Mouse (Mus musculus): Measurements from ENCODE around the gene Spon1.

Gene Spon1

DNA sequence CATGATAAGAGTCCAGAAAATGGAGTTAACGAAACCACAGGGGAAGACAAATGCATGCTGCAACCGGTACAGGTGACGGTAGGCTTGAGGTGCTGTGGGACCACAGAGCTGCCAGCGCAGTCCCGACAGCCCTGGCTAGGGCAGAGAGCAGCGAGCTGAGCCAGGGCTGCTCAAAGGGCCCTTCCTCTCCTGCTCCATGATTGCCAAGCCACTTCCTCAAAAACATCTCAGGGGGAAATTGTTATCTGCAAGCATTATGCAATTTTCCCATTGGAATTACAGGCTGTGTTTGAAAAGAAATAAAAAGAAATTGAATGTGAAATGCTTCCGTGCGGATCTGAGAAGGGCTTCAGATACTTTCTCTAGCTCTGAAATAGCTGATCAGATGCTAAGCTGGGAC lies 240.7 kb downstream of the Spon1 start:
- no peak for DNase-seq (ENCODE audit: low spot score)

DNA sequence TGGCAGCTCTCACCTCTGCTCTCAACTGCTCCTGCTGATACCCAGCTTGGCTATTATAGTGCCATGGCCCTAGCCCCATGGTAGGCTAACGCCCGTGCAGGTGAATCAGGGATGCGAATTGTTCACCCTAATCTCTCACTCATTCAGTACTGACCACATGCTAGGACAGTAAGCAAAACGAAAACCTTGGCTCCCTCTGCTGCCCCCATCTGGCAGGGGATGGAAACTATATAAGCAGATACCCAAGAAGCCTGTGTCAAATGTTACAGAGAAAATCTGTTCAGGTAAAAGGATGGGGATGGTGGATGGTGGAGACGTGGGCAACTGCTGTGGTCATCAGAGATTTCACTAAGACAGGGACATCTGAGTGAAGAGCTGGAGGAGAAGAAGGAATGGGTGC lies 241.8 kb downstream of the Spon1 start:
- no peak for DNase-seq (ENCODE audit: low spot score)

- no peak for DNase-seq (ENCODE audit: low spot score)
These were observed 246.1 kb downstream of the Spon1 start for GRCm38 (mm10) chr7:114011726-114012443.

GRCm38 (mm10) chr7:114016001-114016949 lies 250.5 kb downstream of the Spon1 start:
- DNase-seq (ENCODE audit: low spot score) = no peak

DNA sequence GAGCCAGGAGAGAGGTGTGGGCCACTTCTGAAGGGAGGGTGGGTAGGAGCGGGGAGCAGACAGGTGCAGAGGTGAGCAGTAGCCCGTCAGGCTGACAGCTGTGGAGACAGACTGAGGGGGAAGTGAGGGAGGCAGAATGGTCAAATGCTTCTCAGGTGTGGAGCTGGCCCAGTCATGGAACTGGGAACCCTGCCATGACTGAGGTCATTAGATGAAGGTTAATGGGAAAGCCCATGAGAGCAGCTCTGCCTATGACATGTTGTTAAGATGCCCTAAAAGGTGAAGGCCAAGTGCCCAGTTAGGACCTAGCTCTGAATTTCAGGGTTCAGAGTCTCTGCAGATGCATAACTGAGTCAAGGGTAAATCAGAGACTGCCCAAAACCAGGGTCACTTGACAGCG lies 253.1 kb downstream of the Spon1 start:
- DNase-seq (ENCODE audit: low spot score) = no peak

DNA sequence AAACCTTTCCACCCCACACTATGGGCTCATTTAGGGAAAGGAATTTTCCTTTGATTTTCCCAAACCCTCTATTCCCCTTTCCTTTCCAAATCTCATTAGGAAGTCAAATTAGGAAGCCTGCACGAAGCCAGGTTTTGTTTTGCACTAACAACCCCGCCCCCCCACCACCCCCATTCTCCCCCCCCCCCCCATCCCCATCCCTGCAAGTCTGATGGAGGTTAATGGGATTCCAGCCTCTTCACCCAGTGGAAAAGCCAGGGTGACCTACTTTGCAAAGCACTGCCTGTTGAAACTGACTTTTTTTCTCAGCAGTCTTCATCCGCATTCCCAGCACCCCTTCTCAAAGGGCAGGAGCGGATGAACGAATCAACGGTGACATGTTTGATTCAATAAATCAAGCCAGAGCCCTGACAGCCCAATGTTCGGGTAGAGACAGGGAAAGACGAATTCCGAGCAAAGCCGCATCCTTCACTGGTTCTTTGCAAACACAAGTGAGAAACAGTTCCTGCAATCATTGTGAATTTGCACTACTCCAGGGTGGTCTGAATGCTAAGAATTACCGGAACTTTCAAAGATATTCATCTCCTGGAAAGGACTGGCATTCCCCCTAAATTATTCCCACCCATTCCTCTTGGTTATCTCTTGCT lies 254.4 kb downstream of the Spon1 start:
- DNase-seq (ENCODE audit: low spot score) = no peak

- DNase-seq (ENCODE audit: low spot score) = peak; percentile 38
These were observed 254.9 kb downstream of the Spon1 start for GRCm38 (mm10) chr7:114020704-114021093.

DNA sequence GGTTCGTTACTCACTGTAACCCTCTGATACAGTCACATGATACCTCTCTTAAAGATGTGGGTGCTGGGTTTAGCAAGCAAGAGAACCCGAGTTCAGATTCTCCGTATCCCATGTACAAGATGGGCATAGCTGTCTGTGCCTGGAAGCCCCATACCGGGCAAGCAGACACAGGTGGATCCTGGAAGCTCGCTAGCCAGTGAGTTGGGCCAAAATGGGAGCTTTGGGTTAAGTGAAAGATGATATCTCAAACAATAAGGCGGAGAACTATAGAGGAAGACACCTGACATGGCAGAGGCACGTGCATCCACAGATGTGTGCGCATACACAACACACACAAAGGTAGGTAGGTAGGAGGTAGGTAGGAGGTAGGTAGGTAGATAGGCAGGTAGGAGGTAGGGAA lies 261.1 kb downstream of the Spon1 start:
- no peak for DNase-seq (ENCODE audit: low spot score)

DNA sequence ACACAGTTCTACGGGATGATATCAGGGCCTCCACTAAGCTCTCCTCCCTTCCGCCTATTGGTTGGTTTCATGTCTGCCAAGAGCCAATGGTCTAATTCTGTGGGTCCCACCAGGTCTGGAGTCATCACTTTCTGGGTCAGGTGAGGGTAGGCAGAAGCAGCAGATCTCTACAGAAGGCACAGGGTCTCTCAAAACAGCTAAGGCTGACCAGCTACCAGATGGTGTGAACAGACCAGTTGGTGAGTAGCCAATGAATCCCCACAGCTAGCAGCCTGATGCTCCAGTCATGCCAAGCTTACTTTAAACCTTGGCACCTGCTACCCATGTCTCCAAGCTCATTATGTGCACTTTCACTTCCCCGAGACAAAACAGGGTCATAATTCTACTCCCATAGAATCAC lies 261.6 kb downstream of the Spon1 start:
- no peak for DNase-seq (ENCODE audit: low spot score)

DNA sequence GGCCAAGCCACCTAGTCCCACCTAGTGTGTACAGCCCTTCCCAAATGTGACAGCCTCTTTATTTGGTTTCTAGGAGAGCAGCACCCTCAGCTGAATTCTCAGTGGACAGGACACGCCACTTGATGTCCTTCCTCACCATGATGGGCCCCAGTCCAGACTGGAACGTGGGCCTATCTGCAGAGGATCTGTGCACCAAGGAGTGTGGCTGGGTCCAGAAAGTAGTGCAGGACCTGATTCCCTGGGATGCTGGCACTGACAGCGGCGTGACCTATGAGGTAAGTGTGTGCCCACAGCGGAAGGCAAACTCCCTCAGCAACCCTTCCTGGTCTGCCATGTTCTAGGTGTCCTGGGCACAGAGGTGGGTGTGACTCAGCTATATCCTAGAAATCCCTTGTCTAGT lies 263.0 kb downstream of the Spon1 start:
- no peak for DNase-seq (ENCODE audit: low spot score)

DNA sequence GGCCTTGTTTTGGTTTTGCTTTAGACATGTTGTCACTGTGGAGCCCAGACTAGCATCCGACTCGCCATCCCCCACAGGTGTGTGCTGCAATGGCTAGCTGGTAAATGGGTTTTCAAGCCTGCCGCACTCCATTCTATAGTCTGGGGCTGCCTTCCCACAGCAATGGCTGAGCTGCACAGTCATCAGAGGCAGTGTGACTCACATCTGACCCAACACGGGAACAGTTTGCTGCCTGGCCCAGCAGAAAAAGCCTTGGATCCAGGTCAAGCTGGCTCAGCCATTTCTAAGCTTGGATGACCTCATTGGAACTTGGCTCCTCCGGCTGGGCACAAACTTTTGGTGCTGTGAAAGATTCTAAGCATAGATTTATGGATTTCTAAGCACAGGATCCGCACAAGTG lies 263.8 kb downstream of the Spon1 start:
- no peak for DNase-seq (ENCODE audit: low spot score)

GRCm38 (mm10) chr7:114037237-114037636 lies 271.4 kb downstream of the Spon1 start:
- no peak for DNase-seq (ENCODE audit: low spot score)

DNA sequence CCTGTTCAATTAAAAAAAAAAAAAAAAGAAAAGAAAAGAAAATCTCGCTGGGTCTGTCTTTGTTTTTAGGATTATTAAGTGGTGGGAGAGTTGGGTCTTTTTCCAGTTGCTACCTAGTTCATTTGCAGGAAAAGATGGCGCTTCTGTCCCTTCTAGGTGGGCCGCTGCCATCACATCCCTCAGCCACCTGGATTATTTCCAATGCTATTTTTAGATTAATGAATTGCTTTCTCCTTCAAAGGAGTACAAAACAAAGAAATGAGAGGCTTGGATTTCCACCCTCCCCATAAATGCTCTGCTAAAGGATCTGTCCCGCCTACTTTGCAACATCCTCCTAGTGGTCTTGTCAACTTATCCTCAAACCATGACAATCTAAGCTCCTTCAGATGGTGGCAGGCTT lies 275.6 kb downstream of the Spon1 start:
- DNase-seq (ENCODE audit: low spot score) = no peak

DNA sequence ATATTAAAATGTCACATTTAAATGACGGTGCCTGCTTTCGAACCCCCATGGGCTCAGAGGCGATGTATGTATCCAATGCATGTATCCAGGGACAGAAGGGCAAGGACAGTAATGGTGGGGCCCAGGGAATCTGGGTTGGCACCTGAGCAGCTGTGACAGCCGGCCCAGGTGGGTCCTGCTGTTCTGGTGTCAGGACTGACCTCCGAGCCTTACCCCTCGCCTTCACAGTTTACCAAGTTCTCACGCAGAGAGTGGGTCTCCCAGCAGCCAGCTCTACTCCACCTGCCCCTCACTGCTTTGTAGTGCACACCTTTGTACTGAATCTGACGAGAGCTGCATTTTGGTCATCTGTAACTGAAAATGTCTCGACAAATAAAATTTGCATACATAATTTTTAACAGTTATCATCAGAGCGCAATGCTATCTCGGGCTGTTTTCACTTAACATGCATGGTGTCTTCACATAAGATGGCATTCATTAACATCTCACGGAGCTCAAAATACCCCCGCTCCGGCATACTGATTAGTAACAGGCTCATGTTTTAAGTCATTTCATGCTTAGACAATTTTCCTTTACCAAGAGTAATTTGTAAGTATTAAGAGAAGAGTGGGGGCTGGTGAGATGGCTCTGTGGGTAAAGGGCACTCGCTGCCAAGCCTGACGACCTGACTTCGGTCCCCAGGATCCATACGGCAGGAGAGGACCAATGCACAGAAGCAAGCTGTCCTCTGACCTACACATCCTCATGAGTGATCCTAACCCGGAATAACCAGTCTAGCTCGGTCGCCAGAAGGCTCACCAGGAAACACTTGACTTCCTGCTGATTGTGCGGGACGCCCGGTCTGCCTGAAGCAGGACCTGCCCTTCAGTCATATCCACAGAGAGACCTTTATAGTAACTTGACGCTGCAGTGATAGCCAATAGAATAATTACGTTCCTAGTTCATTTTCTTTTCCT lies 277.5 kb downstream of the Spon1 start:
- DNase-seq (ENCODE audit: low spot score) = no peak

DNA sequence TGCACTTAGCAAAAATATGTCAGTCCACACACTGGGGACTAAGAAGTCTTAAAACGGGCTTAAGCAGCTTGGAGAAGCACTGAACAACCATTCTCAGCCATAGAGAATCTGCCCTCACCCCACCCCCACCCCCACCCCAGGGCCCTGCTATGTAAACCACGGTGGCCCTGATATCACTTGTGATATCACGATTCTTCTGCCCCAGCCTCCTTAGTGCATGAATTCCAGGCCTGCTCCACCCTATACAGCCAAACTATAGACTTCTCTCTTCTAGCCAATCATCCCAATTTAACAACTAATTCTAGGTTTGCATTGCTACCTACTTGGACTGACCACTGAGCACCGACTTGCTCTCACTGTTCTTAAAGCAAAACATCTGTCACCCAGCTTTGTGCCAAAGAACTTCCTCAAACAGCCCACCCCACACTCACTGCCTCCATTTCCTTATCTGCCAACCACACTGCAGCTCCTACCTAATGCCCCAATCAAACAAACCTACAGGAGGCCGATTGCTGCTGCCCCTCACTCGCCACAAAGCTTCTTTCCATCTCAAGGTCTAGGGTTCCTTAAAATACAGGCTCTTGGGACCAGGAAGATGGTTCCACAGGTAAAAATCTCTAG lies 278.2 kb downstream of the Spon1 start:
- DNase-seq (ENCODE audit: low spot score) = no peak

DNA sequence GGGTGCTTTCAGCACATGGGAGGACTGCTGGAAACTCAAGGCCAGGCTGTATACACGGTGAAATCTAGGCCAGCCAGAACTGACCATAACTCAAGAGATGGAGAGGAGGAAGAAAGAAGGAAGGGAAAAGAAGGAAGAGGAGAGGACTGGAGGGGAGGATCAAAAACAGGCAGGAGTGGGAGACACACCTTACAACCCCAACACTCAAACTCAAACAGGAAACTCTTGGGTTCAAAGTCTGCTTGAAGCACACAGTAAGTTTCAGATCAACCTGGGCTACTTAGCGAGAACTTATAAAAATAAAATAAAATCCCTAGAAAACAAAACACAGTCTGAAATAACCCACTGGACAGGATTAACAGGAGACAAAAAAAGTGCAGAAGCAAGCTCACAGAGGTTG lies 280.0 kb downstream of the Spon1 start:
- DNase-seq (ENCODE audit: low spot score) = no peak

DNA sequence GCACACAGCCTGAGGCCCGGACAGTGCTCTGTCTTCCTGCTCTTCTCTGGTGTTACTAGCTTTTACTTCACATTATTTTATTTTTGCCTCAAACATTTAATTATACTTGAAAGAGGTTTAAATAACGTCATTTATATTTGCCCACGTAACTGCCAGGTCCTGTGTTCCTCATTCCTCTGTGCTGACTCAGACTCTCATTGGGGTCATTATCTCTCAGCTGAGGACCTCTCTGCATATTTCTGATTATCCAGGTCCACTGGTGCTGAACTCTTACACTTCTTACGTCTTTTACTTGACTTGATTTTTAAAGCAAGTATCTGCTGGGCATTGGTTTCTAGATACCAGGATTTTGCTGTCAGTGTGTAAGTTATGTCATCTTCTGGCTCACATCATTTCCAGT lies 287.9 kb downstream of the Spon1 start:
- DNase-seq (ENCODE audit: low spot score) = no peak

DNA sequence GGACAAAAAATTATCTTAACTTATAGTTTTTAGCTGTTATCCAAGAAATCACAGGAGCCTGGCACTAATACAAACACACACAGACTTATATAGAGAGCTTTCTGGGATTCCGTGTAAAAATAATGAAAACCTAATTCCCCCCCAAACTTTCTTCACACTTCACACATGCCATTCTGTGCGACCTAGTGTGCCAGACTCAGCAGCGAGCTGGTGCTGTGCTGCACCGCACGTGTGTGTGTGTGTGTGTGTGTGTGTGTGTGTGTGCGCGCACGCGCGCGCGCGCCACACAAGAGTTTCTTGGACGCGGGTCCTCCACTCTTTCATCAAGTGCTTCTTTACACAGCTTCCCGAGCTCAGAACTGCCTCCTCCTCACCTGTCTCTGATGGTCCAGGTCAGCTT lies 292.4 kb downstream of the Spon1 start:
- DNase-seq (ENCODE audit: low spot score) = no peak

DNA sequence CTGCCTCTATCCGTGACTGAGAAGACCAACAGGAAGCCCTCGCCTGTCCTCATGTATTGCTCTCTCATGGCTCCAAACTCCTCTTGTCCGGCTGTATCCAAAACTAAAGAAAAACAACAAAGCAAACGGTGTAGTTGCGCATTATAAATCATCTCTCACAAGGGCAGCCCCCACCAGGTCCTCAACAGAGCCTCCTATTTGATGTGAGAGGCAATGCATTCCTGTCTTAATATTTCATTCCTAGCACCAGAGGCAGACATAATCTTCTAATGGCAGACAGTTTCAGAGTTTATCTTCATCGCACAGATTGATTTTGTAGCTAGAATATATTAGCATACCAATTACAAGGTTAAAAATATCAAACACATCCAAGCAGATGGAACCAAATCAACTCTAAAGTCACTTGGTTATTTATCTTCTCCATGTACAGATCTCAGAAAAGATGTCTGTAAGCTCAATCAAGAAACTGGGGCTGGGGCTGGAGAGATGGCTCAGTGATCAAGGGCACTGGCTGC lies 293.2 kb downstream of the Spon1 start:
- no peak for DNase-seq (ENCODE audit: low spot score)

DNA sequence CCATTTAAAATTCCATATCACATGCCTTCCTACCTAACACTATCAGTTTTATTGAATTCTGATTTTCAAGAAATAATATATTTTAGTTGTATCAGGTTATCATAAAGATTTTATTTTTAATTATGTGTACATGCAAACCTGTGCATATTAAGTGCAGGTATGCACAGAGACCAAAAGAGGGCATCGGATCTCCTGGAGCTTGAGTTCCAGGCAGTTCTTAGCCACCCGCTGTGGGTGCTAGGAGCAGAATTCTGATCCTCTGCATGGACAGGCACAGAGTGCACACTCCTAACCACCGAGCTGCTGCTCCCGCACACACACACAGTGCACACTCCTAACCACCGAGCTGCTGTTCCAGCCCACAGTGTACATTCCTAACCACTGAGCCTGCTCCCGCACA lies 294.6 kb downstream of the Spon1 start:
- DNase-seq (ENCODE audit: low spot score) = no peak

DNA sequence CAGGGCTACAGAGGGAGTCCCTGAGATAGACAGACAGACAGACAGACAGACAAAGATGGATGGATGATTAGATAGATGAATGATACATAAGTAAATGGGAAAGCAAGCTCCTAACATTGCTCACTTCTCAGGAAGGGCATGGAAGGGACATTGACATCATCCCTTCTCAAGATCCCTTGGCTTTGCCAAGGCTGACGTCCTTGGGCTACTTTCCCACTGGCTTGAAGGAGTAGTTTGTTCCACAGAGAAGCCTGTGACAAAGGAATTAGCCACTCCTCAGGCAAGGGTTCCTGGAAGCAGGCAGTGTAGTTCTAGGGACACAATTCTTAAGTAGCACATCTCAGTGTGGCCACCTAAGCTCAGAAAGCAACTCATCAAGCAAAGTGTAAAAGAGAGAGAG lies 296.7 kb downstream of the Spon1 start:
- no peak for DNase-seq (ENCODE audit: low spot score)

All from spleen, adult 12 weeks (tissue).